Mouse (Mus musculus) spleen, adult 12 weeks (tissue): Measurements from ENCODE around the gene Gdap1l1.
"Not testable (repeated sequence)": the region's sequence is repeated elsewhere in the genome, so short reads cannot be mapped to it uniquely, and the experiment has no call there.

Source experiments
- DNase-seq: peaks from one replicate; pipeline ENCODE4 v3.0.0; 2022; ENCODE audit warnings: low spot score

Gene Gdap1l1

GRCm38 (mm10) chr2:163438246-163438618 is at the start of gene Gdap1l1:
Gene Gdap1l1, plus strand, starts transcription at chr2:163438476.
- DNase-seq: no peak

GRCm38 (mm10) chr2:163392436-163392835 is 45.8 kb upstream of the Gdap1l1 start:
- DNase-seq: no peak

- no peak for DNase-seq
Observed at GRCm38 (mm10) chr2:163393241-163393640, 45.0 kb upstream of the Gdap1l1 start.

- DNase-seq: no peak
Observed at GRCm38 (mm10) chr2:163393976-163394375, 44.3 kb upstream of the Gdap1l1 start.

- DNase-seq: no peak
Observed at GRCm38 (mm10) chr2:163394977-163395376, 43.3 kb upstream of the Gdap1l1 start.

GRCm38 (mm10) chr2:163397071-163397470 is 41.2 kb upstream of the Gdap1l1 start:
- no peak for DNase-seq

GRCm38 (mm10) chr2:163397905-163398304 is 40.4 kb upstream of the Gdap1l1 start, which contains the start of gene Jph2:
Gene Jph2, minus strand, starts transcription at chr2:163397993.
- DNase-seq: no peak

- no peak for DNase-seq
Observed at GRCm38 (mm10) chr2:163398770-163399169, 39.5 kb upstream of the Gdap1l1 start.

- DNase-seq: no peak
Observed at GRCm38 (mm10) chr2:163399222-163399621, 39.1 kb upstream of the Gdap1l1 start.

- peak; percentile 61 for DNase-seq
Observed at GRCm38 (mm10) chr2:163401221-163401620, 37.1 kb upstream of the Gdap1l1 start.

- DNase-seq: no peak
Observed at GRCm38 (mm10) chr2:163404037-163404815, 34.0 kb upstream of the Gdap1l1 start.

- no peak for DNase-seq
Observed at GRCm38 (mm10) chr2:163410211-163410610, 28.1 kb upstream of the Gdap1l1 start.

- DNase-seq: not testable (repeated sequence)
Observed at GRCm38 (mm10) chr2:163411344-163411743, 26.9 kb upstream of the Gdap1l1 start.

GRCm38 (mm10) chr2:163411840-163412239 is 26.4 kb upstream of the Gdap1l1 start:
- DNase-seq: no peak

GRCm38 (mm10) chr2:163412419-163412818 is 25.9 kb upstream of the Gdap1l1 start:
- DNase-seq: no peak

- no peak for DNase-seq
Observed at GRCm38 (mm10) chr2:163412846-163413590, 25.3 kb upstream of the Gdap1l1 start.

- DNase-seq: no peak
Observed at GRCm38 (mm10) chr2:163417026-163417425, 21.2 kb upstream of the Gdap1l1 start.

- DNase-seq: no peak
Observed at GRCm38 (mm10) chr2:163417830-163418229, 20.4 kb upstream of the Gdap1l1 start.

GRCm38 (mm10) chr2:163418841-163419345 is 19.4 kb upstream of the Gdap1l1 start:
- DNase-seq: no peak

- DNase-seq: peak; percentile 99
Observed at GRCm38 (mm10) chr2:163419346-163420045, 18.8 kb upstream of the Gdap1l1 start.

- DNase-seq: no peak
Observed at GRCm38 (mm10) chr2:163420366-163420886, 17.9 kb upstream of the Gdap1l1 start.
